9 mouse cellular contexts compared by ENCODE assay signal in genomic region chr9:107400060-107400511, GRCm38 (mm10). TPM values are rescaled to one million over a fixed set of nuclear protein-coding genes. Genes with fewer than 3 reads are reported as not detected.
DNase-seq lines count a peak whose midpoint lies in the region; ATAC-seq and TF ChIP-seq lines count a peak whose summit lies in the region.
"Had no signal": no experiment of that assay in that cellular context is flagged by ENCODE, and none has a peak within 500 bp of the region (broad histone marks: within the 10 kb centered on the region; RNA-seq: fewer than 3 reads in every experiment).

No protein-coding gene starts in this region.

- peak overlapping the region; percentile 59 for H3K9ac ChIP-seq in kidney, postnatal 0 days (ENCODE audit: low read depth, low read length)
- H3K9ac ChIP-seq in forebrain, postnatal 0 days, result peak overlapping the region; percentile 70
- H3K9ac ChIP-seq in liver, embryonic 11.5 days (ENCODE audit: low read depth, low read length), result no peak overlapping the region

- H3K27ac ChIP-seq in kidney, postnatal 0 days, result no peak overlapping the region
- H3K27ac ChIP-seq in forebrain, postnatal 0 days (ENCODE audit: low read depth, low read length), result peak overlapping the region; percentile 21; the same call in 1 of the 2 replicates
- H3K27ac ChIP-seq in liver, embryonic 11.5 days (ENCODE audit: low read depth, low read length), result no peak overlapping the region

- peak overlapping the region; percentile 100 for H3K4me2 ChIP-seq in kidney, postnatal 0 days (ENCODE audit: low read length)
- H3K4me2 ChIP-seq in forebrain, postnatal 0 days (ENCODE audit: low read depth), result peak overlapping the region; percentile 93
- H3K4me2 ChIP-seq in liver, embryonic 11.5 days, result peak overlapping the region; percentile 85

- peaks cover 6% of the 10 kb centered on the region; the same call in 1 of the 2 replicates for H3K4me1 ChIP-seq in kidney, postnatal 0 days (replicated peaks; ENCODE audit: insufficient read depth, low read length)
- H3K4me1 ChIP-seq in forebrain, postnatal 0 days (ENCODE audit: insufficient read depth), result peaks cover 4% of the 10 kb centered on the region; the same call in 1 of the 2 replicates
- no peaks in the 10 kb centered on the region for H3K4me1 ChIP-seq in liver, embryonic 11.5 days (replicated peaks; ENCODE audit: control insufficient read depth, insufficient read depth, low read length)

- H3K27me3 ChIP-seq in kidney, postnatal 0 days (ENCODE audit: insufficient read depth, low read length), result peaks cover 50% of the 10 kb centered on the region
- peaks cover 20% of the 10 kb centered on the region; the same call in 1 of the 2 replicates for H3K27me3 ChIP-seq in forebrain, postnatal 0 days (ENCODE audit: insufficient read depth, low read length)
- H3K27me3 ChIP-seq in liver, embryonic 11.5 days (replicated peaks; ENCODE audit: control insufficient read depth, insufficient read depth, low read length), result peaks cover 87% of the 10 kb centered on the region

- ATAC-seq in kidney, postnatal 0 days (replicated peaks; ENCODE audit: low FRiP score, low read depth), result peak; percentile 29
- ATAC-seq in forebrain, postnatal 0 days, result peak; percentile 47
- ATAC-seq in liver, embryonic 11.5 days (replicated peaks; ENCODE audit: low FRiP score), result no peak
- ATAC-seq: Patski had no signal

- H3K36me3 ChIP-seq in kidney, postnatal 0 days (ENCODE audit: insufficient read depth, low read length), result no peaks in the 10 kb centered on the region
- no peaks in the 10 kb centered on the region for H3K36me3 ChIP-seq in forebrain, postnatal 0 days (ENCODE audit: insufficient read depth)
- H3K36me3 ChIP-seq in liver, embryonic 11.5 days (ENCODE audit: control insufficient read depth, insufficient read depth, low read length), result no peaks in the 10 kb centered on the region

- WGBS in kidney, postnatal 0 days, result 2% methylated on average over 31 of the region's 45 CpGs
- under 1% methylated on average over 30 of the region's 45 CpGs for WGBS in forebrain, postnatal 0 days
- 2% methylated on average over 37 of the region's 45 CpGs for WGBS in liver, embryonic 11.5 days

- no peaks in the 10 kb centered on the region for H3K9me3 ChIP-seq in kidney, postnatal 0 days (replicated peaks; ENCODE audit: low read length)
- H3K9me3 ChIP-seq in forebrain, postnatal 0 days (ENCODE audit: low read length), result no peaks in the 10 kb centered on the region
- no peaks in the 10 kb centered on the region for H3K9me3 ChIP-seq in liver, embryonic 11.5 days (ENCODE audit: control insufficient read depth, low read length)

- TF ChIP-seq CTCF in kidney, postnatal 0 days (IDR thresholded peaks at IDR 0.05; ENCODE audit: low read depth), result no peak
- TF ChIP-seq CTCF in forebrain, postnatal 0 days (IDR thresholded peaks at IDR 0.05; ENCODE audit: low read depth), result no peak

- no peak for DNase-seq in kidney, postnatal 0 days (ENCODE audit: low spot score)
- DNase-seq in kidney, postnatal 25 days, result no peak
- DNase-seq in cerebellum, adult 8-10 months, result peak; percentile 48
- no peak for DNase-seq in forebrain, postnatal 0 days
- no peak for DNase-seq in liver, embryonic 11.5 days (ENCODE audit: low spot score)
- DNase-seq in testis, postnatal 10 days (ENCODE audit: low spot score), result peak; percentile 46
- no peak for DNase-seq in frontal cortex, postnatal 10 days (ENCODE audit: low spot score in 2 of 2)
- DNase-seq in thymus, postnatal 36 days, result no peak

- H3K4me3 ChIP-seq in kidney, postnatal 0 days (replicated peaks; ENCODE audit: low read depth, low read length), result peak overlapping the region; percentile 59
- peak overlapping the region; percentile 62 for H3K4me3 ChIP-seq in forebrain, postnatal 0 days (ENCODE audit: low read depth, low read length)
- H3K4me3 ChIP-seq in liver, embryonic 11.5 days (ENCODE audit: low read depth, low read length), result peak overlapping the region; percentile 57

RNA-seq across cellular contexts. Expression of gene Cacna2d2, which starts 0.7 kb away (rescaled TPM):
- 0.64 TPM in 2 replicates for polyA plus RNA-seq in kidney, postnatal 0 days (2015; fragmentation: Nextera tagmentation; extraction: Ambion mirVana)
- 29.7 and 49.5 TPM in 2 replicates for total RNA-seq in forebrain, postnatal 0 days (2014; rRNA removed)
- polyA plus RNA-seq in forebrain, postnatal 0 days (2015; fragmentation: Nextera tagmentation; extraction: Ambion mirVana), result 3.0 and 5.0 TPM in 2 replicates
- 0.13 and 0.18 TPM in 2 replicates for polyA plus RNA-seq in liver, embryonic 11.5 days (2014; fragmentation: Nextera tagmentation; extraction: Ambion mirVana)

RNA-seq across cellular contexts. Expression of gene 6430571L13Rik, which starts 59.7 kb away (rescaled TPM):
- 2.0 and 2.2 TPM in 2 replicates for polyA plus RNA-seq in kidney, postnatal 0 days (2015; fragmentation: Nextera tagmentation; extraction: Ambion mirVana)
- 5.2 and 7.2 TPM in 2 replicates for total RNA-seq in forebrain, postnatal 0 days (2014; rRNA removed)
- polyA plus RNA-seq in forebrain, postnatal 0 days (2015; fragmentation: Nextera tagmentation; extraction: Ambion mirVana), result 3.7 and 6.0 TPM in 2 replicates
- polyA plus RNA-seq in liver, embryonic 11.5 days (2014; fragmentation: Nextera tagmentation; extraction: Ambion mirVana), result 0.05 and 0.10 TPM in 2 replicates

Comparison
In these comparisons a context has a peak if more than half of its experiments do, and no peak if none do; other contexts are left out.
1. DNase-seq: peak in cerebellum, adult 8-10 months (single experiment) and testis, postnatal 10 days (single experiment); none in kidney, postnatal 0 days (single experiment), kidney, postnatal 25 days (0 of 2), forebrain, postnatal 0 days (single experiment), liver, embryonic 11.5 days (single experiment), frontal cortex, postnatal 10 days (0 of 2) and thymus, postnatal 36 days (0 of 2).
2. Peak in every context shown above with its lines, with median percentiles within 50 percentile points of each other: H3K4me2 ChIP-seq and H3K4me3 ChIP-seq.